Mouse (Mus musculus) cerebellum, adult 2 months (tissue): Measurements from ENCODE around the gene Slc3a1. TPM values are rescaled to one million over a fixed set of nuclear protein-coding genes. Genes with fewer than 3 reads are reported as not detected.

ENCODE experiments used
- DNase-seq, 2 experiments: peaks; one replicate each; pipeline ENCODE4 v3.0.0; 2021
- H3K27ac ChIP-seq: fragments of 200-500 bp; 2 replicates; pipeline ENCODE4 v1.5.1; 2012; ENCODE audit warnings: low read length, control low read depth, inconsistent platforms; ENCODE audit not compliant: insufficient read depth
- H3K27me3 ChIP-seq: fragments of 200-500 bp; 2 replicates; pipeline ENCODE4 v1.6.1; 2012; ENCODE audit warnings: inconsistent platforms, mild to moderate bottlenecking, low read length, moderate library complexity; ENCODE audit not compliant: control insufficient read depth, insufficient read depth
- H3K4me1 ChIP-seq: fragments of 200-500 bp; 2 replicates; pipeline ENCODE4 v1.6.1; 2011; ENCODE audit warnings: low read length; ENCODE audit not compliant: control insufficient read depth, insufficient read depth
- H3K4me3 ChIP-seq: fragments of 200-500 bp; replicated peaks from 2 replicates; pipeline ENCODE3; 2011; ENCODE audit warnings: mild to moderate bottlenecking, low read depth, low read length, control low read depth; ENCODE audit not compliant: insufficient read depth
- CTCF ChIP-seq: fragments of 200-500 bp; IDR thresholded peaks from 2 replicates; pipeline ENCODE4 v1.5.1; 2011; ENCODE audit warnings: low read depth, mild to moderate bottlenecking, control low read depth, low read length, moderate library complexity, borderline replicate concordance; ENCODE audit not compliant: insufficient read depth
- POLR2A ChIP-seq: fragments of 200-500 bp; IDR thresholded peaks from 2 replicates; pipeline ENCODE4 v1.6.1; 2011; ENCODE audit warnings: low read length, control low read depth, borderline replicate concordance; ENCODE audit not compliant: insufficient read depth
- WGBS: fragments of 180-500 bp; shearing (Covaris S2); methylation state at CpG from one replicate; pipeline ENCODE4 v1.1.7; 2018; 5-methylcytosine and 5-hydroxymethylcytosine counted together
- polyA plus RNA-seq: library from polyadenylated mRNA; depleted of rRNA; stranded (reverse); fragments of >200 nt; gene quantifications from 2 replicates; pipeline ENCODE4 v1.2.3, GENCODE M21; 2012

Slc3a1 gene
- polyA plus RNA-seq, 1 experiment = 0.54 TPM

DNA sequence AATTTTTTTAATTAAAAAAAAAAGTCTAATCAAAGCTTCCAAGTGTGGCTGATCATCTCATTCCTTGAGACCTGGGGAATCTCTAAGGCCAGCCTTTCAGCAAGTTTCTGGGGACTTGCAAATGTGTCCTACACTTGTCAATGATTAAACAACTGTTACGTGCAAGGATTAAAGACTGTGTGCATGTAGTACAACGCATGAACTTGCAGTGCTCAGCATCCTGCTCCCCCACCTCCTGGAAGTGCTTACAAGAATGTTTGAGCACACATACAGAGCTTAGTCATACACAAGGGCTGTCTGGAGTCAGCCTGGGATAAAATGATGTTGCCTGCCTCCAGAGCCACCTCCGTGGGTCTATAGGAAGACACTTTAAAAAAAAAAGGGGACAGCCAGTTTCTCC, 929 bp upstream of the Slc3a1 start:
- no peak for TF ChIP-seq POLR2A
- no peak for TF ChIP-seq CTCF
- Histone ChIP-seq H3K4me3 (no peak overlapping the region), H3K4me1 (no peaks in the 10 kb centered on the region), H3K27me3 (no peaks in the 10 kb centered on the region), H3K27ac (no peak overlapping the region)
- 80% methylated on average over 3 of the region's 3 CpGs for WGBS
- no peak for DNase-seq

DNA sequence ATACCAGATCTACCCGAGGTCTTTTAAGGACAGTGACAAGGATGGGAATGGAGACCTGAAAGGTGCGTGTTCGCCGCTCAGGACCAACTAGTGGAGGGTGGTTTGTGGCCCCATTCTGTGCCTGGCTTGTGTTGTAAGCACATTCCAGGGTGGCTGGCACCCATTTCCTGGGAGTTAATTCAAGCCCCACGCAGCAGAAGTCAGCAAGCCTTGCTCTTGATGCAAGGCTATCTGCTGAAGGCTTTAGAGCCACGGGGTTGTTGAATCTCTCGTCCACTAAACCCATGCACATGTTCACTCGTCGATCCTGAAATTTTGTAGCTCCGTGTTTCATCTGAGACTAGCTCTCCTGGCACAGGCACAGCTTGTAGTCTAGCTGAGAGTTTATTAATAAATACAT, 621 bp downstream of the Slc3a1 start:
- TF ChIP-seq CTCF = no peak
- TF ChIP-seq POLR2A = no peak

DNA sequence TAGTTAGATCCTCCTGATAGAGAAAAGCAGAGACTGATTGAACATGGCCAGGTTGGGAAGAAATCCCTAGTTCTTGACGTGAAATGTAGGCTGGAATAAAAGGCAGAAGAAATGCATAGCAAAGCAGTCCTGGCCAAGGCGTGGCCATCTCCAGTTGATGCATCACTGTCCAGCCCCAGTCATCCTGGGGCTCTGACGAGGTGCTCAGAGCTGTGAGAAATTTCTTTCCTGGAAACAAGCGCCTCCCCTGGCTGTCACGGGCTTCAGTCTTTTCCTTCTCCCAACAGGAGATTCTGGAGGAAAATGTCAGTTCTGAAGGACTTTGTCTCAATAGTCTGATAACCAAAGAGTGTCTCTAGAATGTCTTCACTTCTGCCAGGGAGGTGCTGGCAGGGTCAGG, 2.5 kb downstream of the Slc3a1 start:
- no peak for TF ChIP-seq POLR2A
- no peak for TF ChIP-seq CTCF

More for the DNA sequence above, 621 bp downstream of the Slc3a1 start:
- H3K4me1 ChIP-seq = peaks cover 1% of the 10 kb centered on the region; the same call in 1 of the 2 replicates
- H3K27ac ChIP-seq = no peak overlapping the region
- WGBS = 84% methylated on average over 10 of the region's 10 CpGs
- H3K27me3 ChIP-seq = no peaks in the 10 kb centered on the region
- H3K4me3 ChIP-seq = no peak overlapping the region
- no peak for DNase-seq

DNA sequence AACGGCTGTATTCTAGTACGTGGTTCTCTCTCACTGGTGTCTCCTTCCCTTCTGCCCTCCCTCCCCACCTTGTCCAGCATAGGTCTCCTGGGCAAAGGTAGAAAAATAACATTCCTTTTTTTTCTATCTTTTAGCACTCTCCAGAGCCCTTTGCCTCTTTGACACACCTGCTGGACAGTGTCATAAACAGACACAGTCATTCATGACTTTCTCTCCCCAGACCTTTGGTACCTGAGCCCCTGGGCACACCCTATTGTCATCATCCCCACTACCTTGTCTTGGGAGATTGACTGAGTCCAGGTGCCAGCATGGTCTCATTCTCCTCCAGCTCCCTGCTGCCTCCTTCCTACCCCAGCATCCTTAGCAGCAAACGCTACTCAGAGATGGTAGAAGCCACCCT, 4.9 kb downstream of the Slc3a1 start:
- H3K4me1 ChIP-seq = peaks cover 5% of the 10 kb centered on the region
- DNase-seq = no peak
- no peaks in the 10 kb centered on the region for H3K27me3 ChIP-seq
- 78% methylated on average over 3 of the region's 3 CpGs for whole genome bisulfite sequencing
- no peak overlapping the region for H3K4me3 ChIP-seq
- TF ChIP-seq CTCF = no peak
- no peak for TF ChIP-seq POLR2A
- no peak overlapping the region for H3K27ac ChIP-seq

More for the DNA sequence above, 2.5 kb downstream of the Slc3a1 start:
- Histone ChIP-seq H3K4me1 (peaks cover 5% of the 10 kb centered on the region), H3K27ac (no peak overlapping the region), H3K27me3 (no peaks in the 10 kb centered on the region), H3K4me3 (no peak overlapping the region)
- DNase-seq = no peak
- 52% methylated on average over 5 of the region's 5 CpGs for WGBS

DNA sequence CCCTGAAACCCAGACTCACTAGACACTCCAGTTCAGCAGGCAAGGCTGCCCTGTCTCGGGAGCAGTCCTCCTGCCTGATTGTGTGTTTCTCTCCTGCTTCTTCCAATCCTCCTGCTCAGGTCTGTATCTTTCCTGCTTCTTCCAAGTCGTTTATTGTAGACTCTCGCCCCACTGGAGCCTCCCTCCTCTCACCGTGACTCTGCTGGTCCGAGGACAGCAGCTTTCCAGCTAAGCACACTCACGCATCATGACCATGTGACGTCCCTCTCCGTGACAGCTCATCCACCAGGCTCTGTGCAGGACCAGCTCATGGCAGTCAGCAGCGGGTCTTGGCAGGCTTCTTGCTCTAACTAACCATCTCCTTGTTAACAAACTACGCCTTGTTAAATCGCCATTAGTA, 5.9 kb downstream of the Slc3a1 start:
- no peak for TF ChIP-seq POLR2A
- TF ChIP-seq CTCF = no peak
- peak; percentile 51 to 63 for DNase-seq
- Histone ChIP-seq H3K27me3 (no peaks in the 10 kb centered on the region), H3K4me1 (peaks cover 5% of the 10 kb centered on the region), H3K27ac (no peak overlapping the region), H3K4me3 (peak overlapping the region; percentile 57)
- 10% methylated on average over 11 of the region's 11 CpGs for WGBS

DNA sequence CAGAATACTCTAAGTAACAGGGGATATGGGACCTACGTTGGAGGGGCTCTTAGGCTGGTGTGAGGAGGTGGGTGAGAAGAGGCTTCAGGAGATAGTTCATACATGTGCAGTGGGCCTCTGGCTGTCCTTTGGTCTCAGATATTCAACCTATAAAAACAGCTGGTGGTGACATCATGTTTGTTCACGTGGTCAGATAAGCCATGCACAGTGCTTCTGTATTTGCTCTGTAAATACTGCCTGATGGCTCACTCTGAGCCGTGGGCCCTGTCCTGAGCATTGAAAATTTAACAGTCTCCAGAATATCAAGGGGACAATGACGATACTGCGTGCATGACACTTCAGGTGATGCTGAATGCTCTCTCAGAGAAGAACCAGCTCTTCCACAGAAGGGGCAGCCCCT, 9.7 kb downstream of the Slc3a1 start:
- 88% methylated on average over 5 of the region's 5 CpGs for WGBS
- Histone ChIP-seq H3K4me1 (peaks cover 5% of the 10 kb centered on the region), H3K27me3 (no peaks in the 10 kb centered on the region), H3K4me3 (no peak overlapping the region), H3K27ac (no peak overlapping the region)
- no peak for TF ChIP-seq CTCF
- TF ChIP-seq POLR2A = no peak
- no peak for DNase-seq

DNA sequence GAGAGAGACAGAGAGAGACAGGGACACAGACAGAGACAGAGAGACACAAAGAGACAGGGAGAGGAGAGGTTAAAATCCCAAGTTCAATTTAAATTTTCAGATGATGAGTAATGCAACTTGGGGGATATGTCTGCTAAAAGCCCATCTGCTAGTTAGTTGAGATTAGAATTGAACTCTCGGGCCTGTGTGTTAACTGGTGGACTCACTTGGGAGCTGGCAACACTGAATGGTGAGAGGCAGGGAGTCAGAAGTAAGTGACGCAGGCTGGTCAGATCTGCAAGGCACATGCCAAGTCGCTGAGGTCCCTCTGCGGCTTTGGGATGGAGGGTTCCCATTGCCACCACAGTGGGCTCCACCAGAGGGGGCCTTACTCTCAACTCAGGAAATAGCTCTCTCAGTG, 10.1 kb downstream of the Slc3a1 start:
- H3K4me3 ChIP-seq = no peak overlapping the region
- H3K27ac ChIP-seq = no peak overlapping the region
- DNase-seq = no peak
- TF ChIP-seq POLR2A (no peak), CTCF (no peak)
- H3K4me1 ChIP-seq = peaks cover 5% of the 10 kb centered on the region
- 69% methylated on average over 4 of the region's 4 CpGs for WGBS
- no peaks in the 10 kb centered on the region for H3K27me3 ChIP-seq

DNA sequence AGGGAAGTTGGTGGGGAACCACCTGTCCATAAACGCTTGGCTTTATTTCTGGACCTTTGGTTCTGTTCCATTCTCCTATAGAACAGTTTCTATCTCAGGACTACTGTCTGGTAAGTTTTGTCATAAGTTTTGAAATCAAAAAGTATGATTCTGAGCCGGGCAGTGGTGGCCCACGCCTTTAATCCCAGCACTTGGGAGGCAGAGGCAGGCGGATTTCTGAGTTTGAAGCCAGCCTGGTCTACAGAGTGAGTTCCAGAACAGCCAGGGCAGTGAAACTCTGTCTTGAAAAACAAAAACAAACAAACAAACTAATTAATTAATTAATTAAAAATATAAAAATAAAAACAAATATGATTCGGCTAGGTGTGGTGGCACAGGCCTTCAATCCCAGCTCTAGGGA, 10.6 kb downstream of the Slc3a1 start:
- Histone ChIP-seq H3K4me1 (peaks cover 4% of the 10 kb centered on the region), H3K27ac (no peak overlapping the region), H3K4me3 (no peak overlapping the region), H3K27me3 (no peaks in the 10 kb centered on the region)
- DNase-seq = no peak
- WGBS = 96% methylated on average over 5 of the region's 5 CpGs
- no peak for TF ChIP-seq CTCF
- TF ChIP-seq POLR2A = no peak

DNA sequence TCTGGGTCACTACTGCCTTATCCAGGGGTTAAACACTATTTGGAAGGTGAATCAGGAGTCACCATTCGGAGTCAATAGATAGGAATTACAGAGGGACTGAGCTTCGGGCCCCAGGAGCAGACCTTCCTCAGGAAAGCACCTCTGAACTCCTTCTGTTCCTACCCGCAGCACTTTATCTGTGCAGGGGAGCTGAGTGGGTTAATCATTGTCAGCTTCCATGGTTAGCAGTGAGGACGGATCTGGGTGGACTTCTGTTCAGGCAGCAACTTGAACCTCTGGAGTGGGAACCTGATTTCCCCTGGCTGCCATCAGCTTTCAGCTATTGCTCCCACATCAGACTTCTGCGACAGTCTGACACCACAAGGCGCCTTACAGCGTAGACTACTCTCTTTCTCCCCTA, 12.7 kb downstream of the Slc3a1 start:
- no peak for DNase-seq
- TF ChIP-seq CTCF (no peak), POLR2A (no peak)
- WGBS = 84% methylated on average over 7 of the region's 7 CpGs

More for the DNA sequence above, 12.7 kb downstream of the Slc3a1 start:
- Histone ChIP-seq H3K4me1 (no peaks in the 10 kb centered on the region), H3K4me3 (no peak overlapping the region), H3K27me3 (no peaks in the 10 kb centered on the region), H3K27ac (no peak overlapping the region)
